Comparison of ENCODE assay signal across 11 mouse cellular contexts in genomic region chr10:122991053-122991452, GRCm38 (mm10).
DNase-seq lines count a peak whose midpoint lies in the region; ATAC-seq and TF ChIP-seq lines count a peak whose summit lies in the region.
"Had no signal": no experiment of that assay in that cellular context is flagged by ENCODE, and none has a peak within 500 bp of the region (broad histone marks: within the 10 kb centered on the region; RNA-seq: fewer than 3 reads in every experiment).

No protein-coding gene starts in this region.

- peaks cover 36% of the 10 kb centered on the region for H3K36me3 ChIP-seq in heart, embryonic 13.5 days
- H3K36me3 ChIP-seq in myocyte (ENCODE audit: control insufficient read depth, insufficient read depth): peaks cover 20% of the 10 kb centered on the region

- no peaks in the 10 kb centered on the region for H3K79me2 ChIP-seq in myocyte (ENCODE audit: control insufficient read depth, insufficient read depth)

- TF ChIP-seq CTCF in cerebellum, adult 2 months (IDR thresholded peaks at IDR 0.05; ENCODE audit: borderline replicate concordance, insufficient read depth, low read depth, low read length): no peak

- 17% methylated on average over 9 of the region's 9 CpGs for WGBS in cerebellum, adult 2 months
- 43% methylated on average over 9 of the region's 9 CpGs for WGBS in heart, embryonic 13.5 days

- H3K4me2 ChIP-seq in heart, embryonic 13.5 days: peak overlapping the region; percentile 58
- peak overlapping the region; percentile 32 for H3K4me2 ChIP-seq in myocyte (ENCODE audit: low read depth)
- H3K4me2 ChIP-seq: embryonic facial prominence, embryonic 12.5 days had no signal

- ATAC-seq in cerebellum, adult (ENCODE audit: insufficient number of reproducible peaks, low FRiP score, low TSS enrichment): no peak
- no peak for ATAC-seq in heart, embryonic 13.5 days (ENCODE audit: extremely low read depth, insufficient number of reproducible peaks, low FRiP score, low TSS enrichment)

- peaks cover 21% of the 10 kb centered on the region for H3K4me1 ChIP-seq in cerebellum, adult 2 months (ENCODE audit: control insufficient read depth, insufficient read depth, low read length)
- H3K4me1 ChIP-seq in heart, embryonic 13.5 days: peaks cover 56% of the 10 kb centered on the region

- DNase-seq in cerebellum, adult 2 months: peak; percentile 53 to 80
- DNase-seq in layer of hippocampus, adult 18-20 months (ENCODE audit: low spot score in 2 of 2): peak; percentile 36 to 68
- no peak for DNase-seq in layer of hippocampus, postnatal 36 days
- no peak for DNase-seq in B cell, adult 2 months
- no peak for DNase-seq in adrenal gland, postnatal 36 days
- DNase-seq: kidney, adult 18-20 months had no signal

- H3K4me3 ChIP-seq in cerebellum, adult 2 months (replicated peaks; ENCODE audit: insufficient read depth, low read depth, low read length): no peak overlapping the region
- H3K4me3 ChIP-seq in heart, embryonic 13.5 days: peak overlapping the region; percentile 10
- no peak overlapping the region for H3K4me3 ChIP-seq in myocyte
- H3K4me3 ChIP-seq: embryonic facial prominence, embryonic 12.5 days; midbrain, embryonic 10.5 days had no signal

- H3K27me3 ChIP-seq in cerebellum, adult 2 months (ENCODE audit: control insufficient read depth, insufficient read depth, low read length): no peaks in the 10 kb centered on the region
- no peaks in the 10 kb centered on the region for H3K27me3 ChIP-seq in heart, embryonic 13.5 days (replicated peaks)
- H3K27me3 ChIP-seq in myocyte (ENCODE audit: control insufficient read depth, insufficient read depth, insufficient read length): no peaks in the 10 kb centered on the region
- H3K27me3 ChIP-seq: embryonic facial prominence, embryonic 12.5 days had no signal

- TF ChIP-seq POLR2A in cerebellum, adult 2 months (IDR thresholded peaks at IDR 0.05; ENCODE audit: borderline replicate concordance, insufficient read depth, low read length): no peak
- no peak for TF ChIP-seq POLR2A in myocyte (IDR thresholded peaks at IDR 0.05; ENCODE audit: insufficient read length, low read depth)

- no peak overlapping the region for H3ac ChIP-seq in myocyte (ENCODE audit: control insufficient read depth, insufficient read length)

- H3K27ac ChIP-seq in cerebellum, adult 2 months (ENCODE audit: insufficient read depth, low read length): peak overlapping the region; percentile 60
- peak overlapping the region; percentile 98 for H3K27ac ChIP-seq in heart, embryonic 13.5 days (replicated peaks)
- H3K27ac ChIP-seq: midbrain, embryonic 10.5 days had no signal

- H3K9ac ChIP-seq in heart, embryonic 13.5 days: peak overlapping the region; percentile 74
- H3K9ac ChIP-seq: embryonic facial prominence, embryonic 12.5 days had no signal

- no peaks in the 10 kb centered on the region for H3K9me3 ChIP-seq in heart, embryonic 13.5 days
- H3K9me3 ChIP-seq: embryonic facial prominence, embryonic 12.5 days had no signal

TF ChIP-seq in myocyte, 11 proteins besides CTCF, POLR2A, EP300 and RAD21:
- TF ChIP-seq E2F4 (IDR thresholded peaks at IDR 0.05; ENCODE audit: insufficient read depth) (no peak), POLR2AphosphoS2 (IDR thresholded peaks at IDR 0.05; ENCODE audit: insufficient read length, low read depth) (no peak), MYOG (IDR thresholded peaks at IDR 0.05; ENCODE audit: control insufficient read depth in 1 of 3, insufficient read depth in 1 of 3, insufficient read length in 2 of 3, low read depth in 2 of 3) (no peak), REST (IDR thresholded peaks at IDR 0.05; ENCODE audit: insufficient read depth, insufficient read length) (no peak), TCF3 (IDR thresholded peaks at IDR 0.05; ENCODE audit: insufficient read length, low read depth) (no peak), TCF12 (IDR thresholded peaks at IDR 0.05; ENCODE audit: insufficient read depth, poor library complexity, severe bottlenecking) (no peak), MYOD1 (IDR thresholded peaks at IDR 0.05; ENCODE audit: control insufficient read depth in 1 of 3, insufficient read length in 2 of 3, low read depth in 2 of 3) (no peak), CEBPB (IDR thresholded peaks at IDR 0.05; ENCODE audit: insufficient read depth, poor library complexity, severe bottlenecking) (no peak)

Comparison
In these comparisons a context has a peak if more than half of its experiments do, and no peak if none do; other contexts are left out.
1. DNase-seq: peak in cerebellum, adult 2 months (2 of 2) and layer of hippocampus, adult 18-20 months (2 of 2); none in layer of hippocampus, postnatal 36 days (0 of 2), B cell, adult 2 months (0 of 2) and adrenal gland, postnatal 36 days (0 of 2).